Mouse (Mus musculus): Measurements from ENCODE around the gene Vmn1r205.
"Not testable (repeated sequence)": the region's sequence is repeated elsewhere in the genome, so short reads cannot be mapped to it uniquely, and the experiment has no call there.

Gene Vmn1r205

DNA sequence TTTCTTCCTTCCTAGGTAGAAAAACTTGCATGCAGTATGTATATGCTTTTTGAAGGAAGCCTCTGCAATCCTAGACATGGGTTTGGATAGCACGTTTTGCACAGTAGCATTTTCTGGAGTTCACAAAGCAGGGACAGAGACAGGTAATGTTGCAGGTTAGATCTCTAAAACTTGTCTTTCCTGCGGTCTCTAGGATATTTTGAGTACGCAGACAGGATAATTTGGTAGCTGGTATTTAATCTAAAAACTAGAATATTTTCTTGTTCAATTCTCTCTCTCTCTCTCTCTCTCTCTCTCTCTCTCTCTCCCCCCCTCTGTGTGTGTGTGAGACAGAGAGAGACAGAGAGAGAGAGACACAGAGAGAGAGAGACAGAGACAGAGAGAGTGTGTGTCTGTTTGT, at the start of gene Vmn1r205:
TSS of gene Vmn1r205 (minus strand) at position 101 of the 400 bp plus-strand sequence.
- no peak for DNase-seq

DNA sequence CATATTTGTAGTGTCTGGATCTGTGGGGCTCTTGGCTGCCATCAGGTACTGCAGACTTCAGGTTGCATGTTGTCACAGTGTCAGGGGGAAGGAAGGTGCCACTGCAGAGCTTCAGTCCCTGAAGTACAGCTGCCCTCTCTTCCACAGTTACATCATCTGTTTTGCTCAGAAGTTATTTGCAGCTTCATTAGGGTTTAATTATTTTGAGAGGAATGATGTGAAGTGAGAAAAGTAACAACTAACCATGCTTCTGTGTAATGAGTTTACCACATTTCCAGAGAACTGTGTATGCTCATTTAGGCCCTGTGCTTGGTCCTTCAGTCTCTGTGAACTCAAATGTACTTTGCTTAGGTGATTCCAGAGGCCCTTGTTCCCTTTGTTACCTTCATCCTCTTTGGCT, 31.4 kb upstream of the Vmn1r205 start, which contains the start of gene Vmn1r206:
TSS of gene Vmn1r206 (minus strand) at position 101 of the 400 bp plus-strand sequence.
- not testable (repeated sequence) for DNase-seq

DNA sequence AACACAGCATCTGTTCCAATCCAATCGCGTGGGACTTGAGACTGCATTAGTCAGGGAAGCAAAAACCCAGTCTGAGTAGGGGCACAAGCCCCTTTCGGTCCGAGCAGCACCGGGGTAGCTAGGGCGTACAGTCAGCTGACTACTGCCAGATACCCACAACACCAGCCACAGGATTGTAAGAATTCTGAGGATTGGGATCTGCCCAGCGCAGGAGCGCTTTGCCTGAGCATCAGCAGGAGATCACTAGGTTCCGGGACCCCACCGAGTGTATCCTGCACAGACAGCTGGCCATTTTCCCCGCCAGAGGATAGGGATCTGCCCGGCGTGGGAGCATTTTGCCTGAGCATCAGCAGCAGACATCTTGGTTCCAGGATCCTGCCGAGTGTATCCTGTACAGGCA, 9.5 kb downstream of the Vmn1r205 start:
- DNase-seq: not testable (repeated sequence)

DNA sequence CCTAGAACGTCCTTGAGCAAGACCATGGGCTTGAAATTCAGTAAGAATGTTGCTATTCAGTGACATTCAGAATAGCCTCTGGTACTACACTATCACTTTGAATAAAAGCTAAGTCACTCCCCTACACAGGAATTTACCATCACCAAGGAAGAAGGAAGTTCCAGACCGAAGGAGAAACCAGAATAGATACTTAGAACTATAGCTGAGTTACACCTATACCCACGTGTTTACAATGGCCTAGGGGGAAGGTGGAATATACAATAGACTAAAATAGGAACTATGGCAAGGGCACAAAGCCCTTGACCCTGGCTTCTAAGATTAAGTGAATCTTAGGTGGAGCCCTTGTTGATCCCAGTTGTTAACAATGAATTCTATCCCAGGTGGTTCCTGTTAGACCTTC, 17.9 kb downstream of the Vmn1r205 start:
- DNase-seq: not testable (repeated sequence)

DNA sequence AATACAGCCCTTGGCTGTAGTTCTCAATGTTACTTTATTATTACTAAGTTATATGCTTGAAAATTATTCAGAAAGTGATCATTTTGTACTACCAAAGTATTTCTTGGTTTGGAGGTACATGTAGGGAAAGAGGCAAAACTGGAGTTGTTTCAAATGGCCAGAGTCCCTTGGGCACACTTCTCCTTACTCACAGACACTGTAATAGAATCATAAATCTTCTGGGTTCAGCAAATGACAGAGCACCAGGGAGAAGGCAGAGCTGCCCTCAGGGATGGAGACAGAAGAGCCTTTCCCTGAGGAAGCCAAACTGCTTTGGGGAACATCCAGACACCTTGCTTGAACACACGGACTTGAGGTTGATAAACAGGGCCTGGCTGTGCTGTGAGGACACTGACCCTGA, 39.9 kb downstream of the Vmn1r205 start, which contains the start of gene Vmn1r204:
TSS of gene Vmn1r204 (plus strand) at position 301 of the 400 bp plus-strand sequence.
- DNase-seq: not testable (repeated sequence)

All from kidney, postnatal 36 days (tissue).